In the genomic region with DNA sequence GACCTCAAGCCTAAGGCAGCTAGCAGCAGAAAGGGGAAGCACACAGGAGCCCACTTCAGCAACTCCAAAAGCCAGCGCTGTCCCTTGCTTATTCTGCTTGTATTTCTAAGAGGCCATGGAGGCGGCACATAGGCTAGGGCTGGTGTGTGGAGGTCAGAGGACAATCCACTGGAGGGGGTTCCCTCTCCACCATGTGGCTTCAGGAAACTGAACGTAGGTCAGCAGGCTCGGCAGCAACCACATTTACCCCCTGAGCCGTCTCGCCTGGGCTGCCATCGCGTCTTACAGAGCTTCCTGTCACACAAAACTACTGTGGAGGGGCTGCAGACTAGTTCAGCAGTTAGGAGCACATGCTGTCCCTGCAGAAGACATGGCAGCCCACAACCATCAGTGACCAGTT, we compare ENCODE assay signal across 18 mouse cellular contexts. TPM values are rescaled to one million over a fixed set of nuclear protein-coding genes. Genes with fewer than 3 reads are reported as not detected.
A peak's percentile ranks its signal among the peaks of the same experiment; 100 is the strongest.
DNase-seq lines count a peak whose midpoint lies in the region; ATAC-seq and TF ChIP-seq lines count a peak whose summit lies in the region.
"Had no signal": no experiment of that assay in that cellular context is flagged by ENCODE, and none has a peak within 500 bp of the region (broad histone marks: within the 10 kb centered on the region; RNA-seq: fewer than 3 reads in every experiment).

No protein-coding gene starts in this region.

- TF ChIP-seq CTCF in gastrocnemius, adult 2 months (IDR thresholded peaks at IDR 0.05) = no peak
- TF ChIP-seq CTCF in thymus, adult 2 months (IDR thresholded peaks at IDR 0.05; ENCODE audit: borderline replicate concordance, control insufficient read depth, extremely low read depth, insufficient read depth, low read length, poor library complexity) = peak; percentile 27; the same call in 1 of the 2 replicates

- H3K9ac ChIP-seq in forebrain, embryonic 12.5 days = no peak overlapping the region
- H3K9ac ChIP-seq: embryonic facial prominence, embryonic 12.5 days; hindbrain, embryonic 15.5 days; neural tube, embryonic 13.5 days had no signal

- no peak for TF ChIP-seq POLR2A in thymus, adult 2 months (IDR thresholded peaks at IDR 0.05; ENCODE audit: control insufficient read depth, extremely low read depth, insufficient read depth, low read length, poor library complexity)

- no peak overlapping the region for H3K4me3 ChIP-seq in gastrocnemius, adult 2 months
- peak overlapping the region; percentile 22 for H3K4me3 ChIP-seq in thymus, adult 2 months (ENCODE audit: control insufficient read depth, insufficient read depth, low read length)
- H3K4me3 ChIP-seq in forebrain, embryonic 12.5 days (replicated peaks) = no peak overlapping the region
- H3K4me3 ChIP-seq: embryonic facial prominence, embryonic 12.5 days; hindbrain, embryonic 15.5 days; neural tube, embryonic 13.5 days had no signal

- no peak overlapping the region for H3K4me2 ChIP-seq in forebrain, embryonic 12.5 days
- H3K4me2 ChIP-seq: embryonic facial prominence, embryonic 12.5 days; hindbrain, embryonic 15.5 days; neural tube, embryonic 13.5 days had no signal

- intact Hi-C loops in gastrocnemius, adult 2 months (cut with DNase I) = no loop called here
- intact Hi-C loops in gastrocnemius, postnatal 36 days (cut with DNase I) = no loop called here

- 8% methylated on average over 8 of the region's 8 CpGs for WGBS in thymus, adult 2 months
- 81% methylated on average over 8 of the region's 8 CpGs for WGBS in forebrain, embryonic 12.5 days

- no peak for DNase-seq in gastrocnemius, adult 2 months
- DNase-seq in gastrocnemius, postnatal 36 days = no peak
- DNase-seq in thymus, adult 2 months = no peak
- no peak for DNase-seq in thymus, adult 18-20 months
- DNase-seq in kidney, adult 18-20 months = no peak
- DNase-seq in gastrocnemius, adult 18-20 months (ENCODE audit: low spot score) = no peak
- DNase-seq: cerebellum, adult 11 months; cerebellum, postnatal 36 days; kidney, adult 8-10 months; kidney, postnatal 4 days; right cerebral cortex, postnatal 4 days had no signal

- no peaks in the 10 kb centered on the region for H3K9me3 ChIP-seq in forebrain, embryonic 12.5 days
- H3K9me3 ChIP-seq: hindbrain, embryonic 15.5 days; neural tube, embryonic 13.5 days had no signal

- peaks cover 50% of the 10 kb centered on the region for H3K4me1 ChIP-seq in thymus, adult 2 months (replicated peaks; ENCODE audit: control insufficient read depth, insufficient read depth, low read length)
- no peaks in the 10 kb centered on the region for H3K4me1 ChIP-seq in forebrain, embryonic 12.5 days
- H3K4me1 ChIP-seq: hindbrain, embryonic 15.5 days had no signal

- H3K36me3 ChIP-seq in thymus, adult 2 months (ENCODE audit: control insufficient read depth, insufficient read depth, low read length) = no peaks in the 10 kb centered on the region
- H3K36me3 ChIP-seq in forebrain, embryonic 12.5 days (replicated peaks) = no peaks in the 10 kb centered on the region
- H3K36me3 ChIP-seq: embryonic facial prominence, embryonic 12.5 days; hindbrain, embryonic 15.5 days; neural tube, embryonic 13.5 days had no signal

- H3K27ac ChIP-seq in gastrocnemius, adult 2 months = peak overlapping the region; percentile 72
- no peak overlapping the region for H3K27ac ChIP-seq in thymus, adult 2 months (ENCODE audit: control insufficient read depth, insufficient read depth, low read length)
- H3K27ac ChIP-seq in forebrain, embryonic 12.5 days = no peak overlapping the region
- H3K27ac ChIP-seq: embryonic facial prominence, embryonic 12.5 days; hindbrain, embryonic 15.5 days; macrophage; neural tube, embryonic 13.5 days had no signal

- peak; percentile 30 for ATAC-seq in neutrophil, adult 5-6 weeks (ENCODE audit: extremely low read depth, insufficient number of reproducible peaks, low FRiP score, poor library complexity, severe bottlenecking)
- no peak for ATAC-seq in forebrain, embryonic 12.5 days (ENCODE audit: low FRiP score)
- ATAC-seq: midbrain, embryonic 16.5 days had no signal

- no peaks in the 10 kb centered on the region for H3K27me3 ChIP-seq in thymus, adult 2 months (ENCODE audit: control insufficient read depth, insufficient read depth, low read length)
- H3K27me3 ChIP-seq in forebrain, embryonic 12.5 days = no peaks in the 10 kb centered on the region
- H3K27me3 ChIP-seq: embryonic facial prominence, embryonic 12.5 days; hindbrain, embryonic 15.5 days; neural tube, embryonic 13.5 days had no signal

RNA-seq across cellular contexts. Expression of a gene that starts 20.4 kb away (rescaled TPM):
- total RNA-seq in gastrocnemius, adult 2 months (2021) = 10 to 100 TPM; 92.9 to 98.3 TPM
- total RNA-seq in gastrocnemius, postnatal 36 days (2021) = 10 to 100 TPM; 72.2 to 74.8 TPM
- 28.1 and 32.7 TPM in 2 replicates for polyA plus RNA-seq in thymus, adult 2 months (2012; rRNA removed)
- total RNA-seq in neutrophil, adult 5-6 weeks (2017) = 31.3 and 31.8 TPM in 2 replicates
- total RNA-seq in gastrocnemius, adult 18-20 months (2021) = 100 to 1,000 TPM; 103 to 116 TPM
- polyA plus RNA-seq in forebrain, embryonic 12.5 days (2016; fragmentation: Nextera tagmentation; extraction: Ambion mirVana) = 4.7 and 7.6 TPM in 2 replicates
